Mouse (Mus musculus): ENCODE measurements around the gene Atp6v0a2. TPM values are rescaled to one million over a fixed set of nuclear protein-coding genes. Genes with fewer than 3 reads are reported as not detected.

Atp6v0a2 gene
- polyA plus RNA-seq, 1 experiment from 2014 or later: 48.3 TPM

DNA sequence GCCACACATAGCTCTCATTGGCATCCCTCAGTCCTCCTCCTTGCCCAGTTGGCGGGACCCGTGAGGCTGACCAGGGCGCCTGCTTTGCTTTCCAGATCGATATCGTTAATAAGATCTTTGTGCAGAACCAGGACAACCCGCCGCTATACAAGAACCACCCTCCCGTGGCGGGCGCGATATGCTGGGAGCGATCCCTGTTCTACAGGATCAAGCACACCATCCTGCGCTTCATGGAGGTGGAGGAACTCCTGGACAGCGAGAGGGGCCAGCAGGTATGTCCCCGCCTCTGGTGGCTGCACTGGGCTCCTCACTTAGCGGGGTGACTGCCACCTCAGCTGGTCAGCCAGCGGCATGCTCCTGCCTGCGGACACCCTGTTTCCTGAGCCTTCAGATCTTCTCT lies 119.9 kb downstream of the Atp6v0a2 start:
- Histone ChIP-seq H3K9ac (ENCODE audit: low read depth, low read length) (no peak overlapping the region), H3K4me2 (ENCODE audit: low read depth, low read length) (no peak overlapping the region), H3K9me3 (ENCODE audit: control insufficient read depth, low read length) (no peaks in the 10 kb centered on the region), H3K4me1 (ENCODE audit: control insufficient read depth, insufficient read depth, low read length) (no peaks in the 10 kb centered on the region), H3K27ac (replicated peaks; ENCODE audit: low read depth, low read length) (no peak overlapping the region), H3K27me3 (replicated peaks; ENCODE audit: control insufficient read depth, insufficient read depth, low read length) (no peaks in the 10 kb centered on the region), H3K4me3 (ENCODE audit: low read depth, low read length) (no peak overlapping the region), H3K36me3 (ENCODE audit: control insufficient read depth, insufficient read depth, low read length) (no peaks in the 10 kb centered on the region)
- 87% methylated on average over 18 of the region's 18 CpGs for WGBS
- DNase-seq (ENCODE audit: low spot score) (no peak), ATAC-seq (ENCODE audit: low read depth) (no peak)

DNA sequence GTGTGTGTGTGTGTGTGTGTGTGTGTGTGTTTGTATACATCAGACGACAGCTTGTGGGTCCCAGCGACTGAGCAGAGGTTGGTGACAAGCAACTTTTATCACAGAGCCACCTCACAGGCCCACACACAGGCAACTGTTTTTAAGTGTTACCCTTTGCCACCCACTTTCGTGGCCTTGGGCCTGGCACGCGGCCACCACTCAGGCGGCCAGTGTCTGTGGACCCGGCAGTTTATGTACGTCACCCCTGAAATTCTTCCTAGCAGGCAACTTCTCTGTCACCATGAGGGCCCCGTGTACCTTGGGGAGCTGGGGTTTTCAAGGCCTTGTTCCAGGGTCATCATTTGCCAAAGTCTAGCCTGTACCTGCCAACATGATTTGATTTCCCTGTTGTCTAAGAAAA lies 123.3 kb downstream of the Atp6v0a2 start:
- no peak for ATAC-seq (ENCODE audit: low read depth)
- no peaks in the 10 kb centered on the region for H3K27me3 ChIP-seq (replicated peaks; ENCODE audit: control insufficient read depth, insufficient read depth, low read length)
- no peaks in the 10 kb centered on the region for H3K9me3 ChIP-seq (ENCODE audit: control insufficient read depth, low read length)
- no peak overlapping the region for H3K4me2 ChIP-seq (ENCODE audit: low read depth, low read length)
- no peak for DNase-seq (ENCODE audit: low spot score)
- no peak overlapping the region for H3K27ac ChIP-seq (replicated peaks; ENCODE audit: low read depth, low read length)
- WGBS: 90% methylated on average over 9 of the region's 9 CpGs
- H3K36me3 ChIP-seq (ENCODE audit: control insufficient read depth, insufficient read depth, low read length): no peaks in the 10 kb centered on the region
- no peak overlapping the region for H3K9ac ChIP-seq (ENCODE audit: low read depth, low read length)
- H3K4me1 ChIP-seq (ENCODE audit: control insufficient read depth, insufficient read depth, low read length): no peaks in the 10 kb centered on the region
- H3K4me3 ChIP-seq (ENCODE audit: low read depth, low read length): no peak overlapping the region

DNA sequence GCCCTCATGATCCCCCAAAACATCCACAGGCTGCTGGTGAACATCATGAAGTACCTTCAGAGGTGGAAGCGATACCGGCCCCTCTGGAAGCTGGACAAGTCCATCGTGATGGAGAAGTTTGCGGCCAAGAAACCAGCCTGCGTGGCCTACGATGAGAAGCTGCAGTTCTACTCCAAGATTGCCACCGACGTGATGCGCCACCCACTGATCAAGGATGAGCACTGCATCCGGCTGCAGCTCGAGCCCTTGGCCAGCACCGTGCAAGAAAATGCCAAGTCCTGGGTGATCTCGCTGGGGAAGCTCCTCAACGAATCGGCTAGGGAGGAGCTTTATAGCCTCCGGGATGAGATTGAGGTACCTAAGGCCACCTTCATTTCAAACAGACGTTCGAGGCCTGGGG lies 132.6 kb downstream of the Atp6v0a2 start:
- DNase-seq (ENCODE audit: low spot score) (no peak), ATAC-seq (ENCODE audit: low read depth) (no peak)
- Histone ChIP-seq H3K27ac (replicated peaks; ENCODE audit: low read depth, low read length) (no peak overlapping the region), H3K9ac (ENCODE audit: low read depth, low read length) (no peak overlapping the region), H3K36me3 (ENCODE audit: control insufficient read depth, insufficient read depth, low read length) (no peaks in the 10 kb centered on the region), H3K9me3 (ENCODE audit: control insufficient read depth, low read length) (peaks cover 6% of the 10 kb centered on the region; the same call in 1 of the 2 replicates), H3K4me1 (ENCODE audit: control insufficient read depth, insufficient read depth, low read length) (no peaks in the 10 kb centered on the region), H3K27me3 (replicated peaks; ENCODE audit: control insufficient read depth, insufficient read depth, low read length) (no peaks in the 10 kb centered on the region), H3K4me3 (ENCODE audit: low read depth, low read length) (no peak overlapping the region), H3K4me2 (ENCODE audit: low read depth, low read length) (no peak overlapping the region)
- WGBS: 67% methylated on average over 18 of the region's 18 CpGs

DNA sequence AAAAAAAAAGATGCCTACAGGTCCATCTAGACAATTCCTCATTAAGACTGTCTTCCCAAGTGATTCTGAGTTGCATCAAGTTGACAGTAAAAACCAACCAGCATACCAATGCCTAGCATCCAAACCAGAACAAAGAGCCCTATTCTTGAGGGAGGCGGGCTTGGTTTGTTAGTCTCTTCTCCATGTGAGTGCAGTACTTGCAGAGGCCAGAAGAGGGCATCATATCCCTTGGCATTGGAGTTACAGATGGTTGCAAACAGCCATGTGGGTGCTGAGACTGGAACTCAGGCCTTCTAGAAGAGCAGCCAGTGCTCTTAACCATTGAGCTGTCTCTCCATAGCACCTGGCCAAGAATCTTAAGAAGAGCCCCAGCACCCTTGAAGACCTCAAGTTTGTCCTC lies 133.4 kb downstream of the Atp6v0a2 start:
- no peak for ATAC-seq (ENCODE audit: low read depth)

More for the DNA sequence above, 133.4 kb downstream of the Atp6v0a2 start:
- Histone ChIP-seq H3K4me2 (ENCODE audit: low read depth, low read length) (no peak overlapping the region), H3K27ac (replicated peaks; ENCODE audit: low read depth, low read length) (no peak overlapping the region), H3K4me3 (ENCODE audit: low read depth, low read length) (no peak overlapping the region), H3K9me3 (ENCODE audit: control insufficient read depth, low read length) (peaks cover 6% of the 10 kb centered on the region; the same call in 1 of the 2 replicates), H3K4me1 (ENCODE audit: control insufficient read depth, insufficient read depth, low read length) (no peaks in the 10 kb centered on the region), H3K27me3 (replicated peaks; ENCODE audit: control insufficient read depth, insufficient read depth, low read length) (no peaks in the 10 kb centered on the region), H3K9ac (ENCODE audit: low read depth, low read length) (no peak overlapping the region), H3K36me3 (ENCODE audit: control insufficient read depth, insufficient read depth, low read length) (no peaks in the 10 kb centered on the region)
- DNase-seq (ENCODE audit: low spot score): no peak
- WGBS: 95% methylated on average over 1 of the region's 1 CpGs

Other genes starting within 250 kb of the Atp6v0a2 start
- gene Sbno1, start 202.6 kb upstream of the Atp6v0a2 start, polyA plus RNA-seq (2014; fragmentation: Nextera tagmentation; extraction: Ambion mirVana): 62.7 and 66.5 TPM in 2 replicates
- gene Kmt5a, start 188.6 kb upstream of the Atp6v0a2 start, polyA plus RNA-seq (2014; fragmentation: Nextera tagmentation; extraction: Ambion mirVana): 50.3 and 57.5 TPM in 2 replicates
- 33.6 and 34.8 TPM in 2 replicates for gene Rilpl2, start 150.2 kb upstream of the Atp6v0a2 start, polyA plus RNA-seq (2014; fragmentation: Nextera tagmentation; extraction: Ambion mirVana)
- 11.0 and 11.4 TPM in 2 replicates for gene Snrnp35, start 145.4 kb upstream of the Atp6v0a2 start, polyA plus RNA-seq (2014; fragmentation: Nextera tagmentation; extraction: Ambion mirVana)
- 27.0 and 29.6 TPM in 2 replicates for gene Rilpl1, start 97.2 kb upstream of the Atp6v0a2 start, polyA plus RNA-seq (2014; fragmentation: Nextera tagmentation; extraction: Ambion mirVana)
- 612 and 629 TPM in 2 replicates for gene Tmed2, start 87.9 kb upstream of the Atp6v0a2 start, polyA plus RNA-seq (2014; fragmentation: Nextera tagmentation; extraction: Ambion mirVana)
- gene Ddx55, start 75.7 kb upstream of the Atp6v0a2 start, polyA plus RNA-seq (2014; fragmentation: Nextera tagmentation; extraction: Ambion mirVana): 8.5 and 10.6 TPM in 2 replicates
- 74.6 and 74.9 TPM in 2 replicates for gene Eif2b1, start 49.4 kb upstream of the Atp6v0a2 start, polyA plus RNA-seq (2014; fragmentation: Nextera tagmentation; extraction: Ambion mirVana)
- gene Gtf2h3, start 49.4 kb upstream of the Atp6v0a2 start, polyA plus RNA-seq (2014; fragmentation: Nextera tagmentation; extraction: Ambion mirVana): 56.7 and 74.3 TPM in 2 replicates
- 0.25 and 0.39 TPM in 2 replicates for gene Dnah10, start 96.5 kb downstream of the Atp6v0a2 start, polyA plus RNA-seq (2014; fragmentation: Nextera tagmentation; extraction: Ambion mirVana)
- gene Ccdc92, start 233.8 kb downstream of the Atp6v0a2 start, polyA plus RNA-seq (2014; fragmentation: Nextera tagmentation; extraction: Ambion mirVana): 8.5 and 10.1 TPM in 2 replicates
- 59.0 and 71.7 TPM in 2 replicates for gene Zfp664, start 234.1 kb downstream of the Atp6v0a2 start, polyA plus RNA-seq (2014; fragmentation: Nextera tagmentation; extraction: Ambion mirVana)